Mouse (Mus musculus): Measurements from ENCODE around the gene Olfr45.

DNA sequence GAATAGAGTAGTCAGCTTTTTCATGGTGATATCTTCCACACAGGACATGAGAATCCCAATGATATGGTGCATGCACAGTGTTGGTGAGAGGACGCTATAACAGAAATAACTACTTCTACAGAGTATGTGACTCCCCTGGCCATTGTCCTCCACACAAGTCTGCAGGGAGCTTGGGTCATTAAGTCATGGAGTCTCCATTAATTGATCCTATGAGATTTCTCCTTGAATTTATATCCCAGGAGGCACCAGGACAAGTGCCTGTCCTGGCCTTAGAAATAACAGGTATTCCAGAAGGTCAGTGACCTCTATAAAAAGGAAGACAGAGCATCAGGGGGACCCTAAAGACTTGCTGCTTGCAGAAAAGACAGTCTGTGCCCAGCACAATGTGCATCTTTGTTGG, 35.6 kb upstream of the Olfr45 start, which contains the start of gene Olfr53:
- TF ChIP-seq CTCF (IDR thresholded peaks at IDR 0.05; ENCODE audit: control insufficient read depth, insufficient read depth, low read length): no peak
- no peak for TF ChIP-seq POLR2A (IDR thresholded peaks at IDR 0.05; ENCODE audit: borderline replicate concordance, control insufficient read depth, low read depth, low read length)
